Mouse (Mus musculus) midbrain, embryonic 12.5 days (tissue): ENCODE measurements around the gene Pak6. TPM values are rescaled to one million over a fixed set of nuclear protein-coding genes. Genes with fewer than 3 reads are reported as not detected.

ENCODE experiments used
- ATAC-seq: fragments of 200-750 bp; cut with Nextera tagmentation; 2 replicates; pipeline ENCODE4 v1.8.0; 2017; ENCODE audit warnings: low read depth, moderate TSS enrichment, moderate library complexity; ENCODE audit not compliant: low FRiP score
- H3K27ac ChIP-seq: fragments of 300-500 bp; sonication (generic); replicated peaks from 2 replicates; pipeline ENCODE4 v1.5.1; 2016; ENCODE audit warnings: mild to moderate bottlenecking
- H3K27me3 ChIP-seq: fragments of 300-500 bp; sonication (generic); 2 replicates; pipeline ENCODE4 v1.6.1; 2016; ENCODE audit warnings: mild to moderate bottlenecking
- H3K36me3 ChIP-seq: fragments of 300-500 bp; sonication (generic); 2 replicates; pipeline ENCODE4 v1.6.1; 2016
- H3K4me1 ChIP-seq: fragments of 300-500 bp; sonication (generic); 2 replicates; pipeline ENCODE4 v1.6.1; 2016
- H3K4me2 ChIP-seq: fragments of 300-500 bp; sonication (generic); replicated peaks from 2 replicates; pipeline ENCODE4 v1.6.1; 2016; ENCODE audit warnings: mild to moderate bottlenecking, moderate library complexity
- H3K4me3 ChIP-seq: fragments of 300-500 bp; sonication (generic); 2 replicates; pipeline ENCODE4 v1.5.1; 2016; ENCODE audit warnings: mild to moderate bottlenecking
- H3K9ac ChIP-seq: fragments of 300-500 bp; sonication (generic); replicated peaks from 2 replicates; pipeline ENCODE4 v1.6.1; 2016; ENCODE audit warnings: mild to moderate bottlenecking, moderate library complexity
- H3K9me3 ChIP-seq: fragments of 300-500 bp; sonication (generic); 2 replicates; pipeline ENCODE4 v1.6.1; 2016; ENCODE audit warnings: mild to moderate bottlenecking
- WGBS: fragments of 180-500 bp; shearing (Covaris S2); methylation state at CpG from one replicate; pipeline ENCODE4 v1.1.7; 2016; 5-methylcytosine and 5-hydroxymethylcytosine counted together
- polyA plus RNA-seq: library from polyadenylated mRNA; unstranded; fragments of >200 nt; fragmentation: Nextera tagmentation; extraction: Ambion mirVana; gene quantifications from 2 replicates; pipeline ENCODE4 v1.2.1, GENCODE M21; 2016

Pak6 gene
- polyA plus RNA-seq, 1 experiment from 2014 or later: 5.8 TPM

DNA sequence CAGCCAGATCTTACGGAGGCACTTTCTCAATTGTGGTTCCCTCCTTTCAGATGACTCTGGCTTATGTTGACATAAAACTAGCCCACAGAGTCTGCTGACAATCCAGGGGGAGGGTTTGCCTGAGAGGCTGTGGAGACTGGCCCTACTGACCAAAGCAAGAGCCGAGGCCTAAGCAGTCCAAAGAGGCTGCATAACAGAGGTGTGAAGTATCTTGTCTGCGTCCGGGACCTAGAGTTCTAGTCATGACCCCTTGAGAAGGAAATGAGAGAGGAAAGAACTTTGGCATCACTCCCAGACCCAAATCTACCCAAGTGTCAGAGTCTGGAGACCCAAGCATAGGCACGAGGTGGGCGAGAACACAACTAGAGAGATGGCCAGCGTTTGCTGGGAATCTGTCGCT, 23.6 kb downstream of the Pak6 start:
- Histone ChIP-seq H3K9ac (no peak overlapping the region), H3K27ac (no peak overlapping the region), H3K4me1 (no peaks in the 10 kb centered on the region), H3K36me3 (no peaks in the 10 kb centered on the region), H3K27me3 (0 out of 2 replicates have a peak, but pooled peaks cover 4% of the 10 kb centered on the region), H3K4me3 (no peak overlapping the region), H3K4me2 (no peak overlapping the region), H3K9me3 (no peaks in the 10 kb centered on the region)
- 80% methylated on average over 8 of the region's 8 CpGs for WGBS
- no peak for ATAC-seq

- H3K4me3 ChIP-seq: no peak overlapping the region
- 93% methylated on average over 3 of the region's 3 CpGs for WGBS
- no peaks in the 10 kb centered on the region for H3K36me3 ChIP-seq
- H3K27ac ChIP-seq: no peak overlapping the region
- ATAC-seq: no peak
- no peak overlapping the region for H3K4me2 ChIP-seq
- no peak overlapping the region for H3K9ac ChIP-seq
- H3K4me1 ChIP-seq: no peaks in the 10 kb centered on the region
- 0 out of 2 replicates have a peak, but pooled peaks cover 11% of the 10 kb centered on the region for H3K27me3 ChIP-seq
- H3K9me3 ChIP-seq: no peaks in the 10 kb centered on the region
Observed at GRCm38 (mm10) chr2:118687791-118688190, 24.7 kb downstream of the Pak6 start.

GRCm38 (mm10) chr2:118689875-118690274, 26.8 kb downstream of the Pak6 start:
- no peak overlapping the region for H3K4me3 ChIP-seq
- 79% methylated on average over 10 of the region's 10 CpGs for WGBS
- H3K36me3 ChIP-seq: no peaks in the 10 kb centered on the region
- H3K27ac ChIP-seq: no peak overlapping the region
- peaks cover 30% of the 10 kb centered on the region for H3K27me3 ChIP-seq
- no peak overlapping the region for H3K4me2 ChIP-seq
- H3K9ac ChIP-seq: no peak overlapping the region
- no peak for ATAC-seq
- no peaks in the 10 kb centered on the region for H3K9me3 ChIP-seq
- no peaks in the 10 kb centered on the region for H3K4me1 ChIP-seq

- Histone ChIP-seq H3K36me3 (no peaks in the 10 kb centered on the region), H3K9me3 (no peaks in the 10 kb centered on the region), H3K27ac (no peak overlapping the region), H3K4me3 (no peak overlapping the region), H3K9ac (no peak overlapping the region), H3K27me3 (peaks cover 60% of the 10 kb centered on the region), H3K4me1 (no peaks in the 10 kb centered on the region), H3K4me2 (no peak overlapping the region)
- WGBS: 87% methylated on average over 19 of the region's 19 CpGs
- no peak for ATAC-seq
Observed at GRCm38 (mm10) chr2:118693370-118693966, 30.4 kb downstream of the Pak6 start.

DNA sequence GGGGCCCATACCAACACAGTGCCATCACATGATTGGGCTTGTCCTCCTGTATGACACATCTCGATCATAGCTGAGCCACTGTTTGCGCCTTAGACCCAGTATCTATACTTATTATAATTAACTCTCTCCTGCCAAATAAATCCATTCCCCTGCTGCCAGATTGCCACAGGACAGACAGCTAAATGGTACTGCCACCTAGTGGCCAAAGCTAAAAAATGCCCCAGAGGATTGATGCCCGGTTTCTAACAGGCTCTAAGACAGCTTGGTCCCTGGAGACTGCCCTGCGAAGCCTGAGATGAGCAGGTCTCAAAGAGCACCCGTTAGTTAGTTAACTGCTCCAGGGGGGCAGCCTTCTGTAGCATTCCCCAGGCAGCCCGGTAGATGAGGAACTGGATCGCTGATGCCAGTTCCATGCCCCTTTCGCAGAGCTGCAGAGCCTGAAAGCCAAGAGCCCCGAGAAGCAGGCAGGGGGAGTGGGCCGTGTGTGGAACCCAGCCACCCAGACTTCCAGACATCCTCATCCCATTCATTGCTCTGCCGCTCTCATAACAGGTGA, 32.7 kb downstream of the Pak6 start:
- Histone ChIP-seq H3K4me3 (no peak overlapping the region), H3K36me3 (no peaks in the 10 kb centered on the region), H3K9me3 (no peaks in the 10 kb centered on the region), H3K27me3 (peaks cover 81% of the 10 kb centered on the region), H3K9ac (no peak overlapping the region), H3K4me1 (peaks cover 6% of the 10 kb centered on the region), H3K4me2 (no peak overlapping the region), H3K27ac (no peak overlapping the region)
- ATAC-seq: no peak
- 27% methylated on average over 11 of the region's 11 CpGs for WGBS

GRCm38 (mm10) chr2:118696451-118697308, 33.6 kb downstream of the Pak6 start:
- H3K36me3 ChIP-seq: no peaks in the 10 kb centered on the region
- H3K4me2 ChIP-seq: no peak overlapping the region
- no peak overlapping the region for H3K4me3 ChIP-seq
- H3K27me3 ChIP-seq: peaks cover 90% of the 10 kb centered on the region
- H3K27ac ChIP-seq: no peak overlapping the region
- 56% methylated on average over 21 of the region's 21 CpGs for WGBS
- ATAC-seq: no peak
- peaks cover 12% of the 10 kb centered on the region for H3K4me1 ChIP-seq
- no peak overlapping the region for H3K9ac ChIP-seq
- H3K9me3 ChIP-seq: no peaks in the 10 kb centered on the region

DNA sequence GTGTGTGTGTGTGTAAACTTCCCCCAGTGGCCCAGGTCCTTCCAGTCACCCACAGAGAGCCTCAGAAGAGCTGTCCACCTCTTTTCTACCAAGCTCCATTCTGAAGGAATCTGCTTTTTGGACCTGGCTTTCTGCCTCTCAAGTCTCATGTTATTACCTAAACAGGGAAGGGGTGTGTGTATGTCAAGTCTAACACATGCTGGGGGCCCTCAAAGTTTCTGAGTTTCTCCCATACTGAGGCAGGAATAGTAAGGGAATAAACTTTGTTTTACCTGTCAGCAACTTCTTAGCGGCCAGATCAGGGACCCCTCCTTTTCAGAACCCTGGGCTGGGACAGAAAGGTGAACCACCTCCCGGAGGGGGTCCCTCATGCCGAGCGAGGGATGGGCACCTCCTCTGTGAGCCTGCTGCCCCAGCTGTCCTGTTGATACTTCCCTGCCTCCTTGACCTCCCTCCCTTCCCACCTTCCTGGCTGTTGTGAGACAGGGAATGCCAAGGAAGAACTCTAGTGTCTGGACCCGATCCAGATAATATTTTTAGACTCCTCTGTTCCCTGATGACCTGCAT, 34.3 kb downstream of the Pak6 start:
- H3K27me3 ChIP-seq: peaks cover 94% of the 10 kb centered on the region
- no peak overlapping the region for H3K9ac ChIP-seq
- no peaks in the 10 kb centered on the region for H3K36me3 ChIP-seq
- no peaks in the 10 kb centered on the region for H3K9me3 ChIP-seq
- H3K4me2 ChIP-seq: no peak overlapping the region
- ATAC-seq: no peak
- 50% methylated on average over 5 of the region's 5 CpGs for WGBS
- no peak overlapping the region for H3K4me3 ChIP-seq
- H3K27ac ChIP-seq: no peak overlapping the region
- peaks cover 17% of the 10 kb centered on the region for H3K4me1 ChIP-seq

GRCm38 (mm10) chr2:118697955-118698354, 34.9 kb downstream of the Pak6 start:
- H3K27me3 ChIP-seq: peaks cover 95% of the 10 kb centered on the region
- no peak overlapping the region for H3K4me3 ChIP-seq
- WGBS: 49% methylated on average over 7 of the region's 7 CpGs
- H3K4me2 ChIP-seq: no peak overlapping the region
- H3K36me3 ChIP-seq: no peaks in the 10 kb centered on the region
- no peaks in the 10 kb centered on the region for H3K9me3 ChIP-seq
- no peak overlapping the region for H3K9ac ChIP-seq
- no peak overlapping the region for H3K27ac ChIP-seq
- no peak for ATAC-seq
- peaks cover 22% of the 10 kb centered on the region for H3K4me1 ChIP-seq

GRCm38 (mm10) chr2:118700179-118701062, 37.3 kb downstream of the Pak6 start:
- no peak overlapping the region for H3K27ac ChIP-seq
- H3K4me1 ChIP-seq: peaks cover 38% of the 10 kb centered on the region
- under 1% methylated on average over 32 of the region's 32 CpGs for WGBS
- peaks cover 96% of the 10 kb centered on the region for H3K27me3 ChIP-seq
- no peak overlapping the region for H3K9ac ChIP-seq
- H3K36me3 ChIP-seq: no peaks in the 10 kb centered on the region
- peak overlapping the region; percentile 46 for H3K4me2 ChIP-seq
- H3K9me3 ChIP-seq: no peaks in the 10 kb centered on the region
- peak overlapping the region; percentile 27 for H3K4me3 ChIP-seq
- ATAC-seq: peak; percentile 25; the same call in 1 of the 2 replicates

- H3K36me3 ChIP-seq: no peaks in the 10 kb centered on the region
- H3K4me2 ChIP-seq: peak overlapping the region; percentile 46; the same call in 1 of the 2 replicates
- H3K27ac ChIP-seq: no peak overlapping the region
- H3K9ac ChIP-seq: no peak overlapping the region
- H3K9me3 ChIP-seq: no peaks in the 10 kb centered on the region
- peaks cover 96% of the 10 kb centered on the region for H3K27me3 ChIP-seq
- peaks cover 40% of the 10 kb centered on the region for H3K4me1 ChIP-seq
- ATAC-seq: no peak
- 5% methylated on average over 5 of the region's 5 CpGs for WGBS
- 0 out of 2 replicates have a peak overlapping the region, but pooled peaks have one; percentile 27 for H3K4me3 ChIP-seq
Observed at GRCm38 (mm10) chr2:118701161-118701560, 38.1 kb downstream of the Pak6 start.
